Mouse (Mus musculus): ENCODE data around the gene Ccdc141. TPM values are rescaled to one million over a fixed set of nuclear protein-coding genes. Genes with fewer than 3 reads are reported as not detected.

The Ccdc141 gene
- polyA plus RNA-seq, 1 experiment from 2014 or later, result 15.9 TPM

- no peak overlapping the region for H3K4me3 ChIP-seq
- H3K27ac ChIP-seq, result no peak overlapping the region
- H3K27me3 ChIP-seq, result no peaks in the 10 kb centered on the region
- H3K4me2 ChIP-seq, result no peak overlapping the region
- H3K9me3 ChIP-seq, result no peaks in the 10 kb centered on the region
- 79% methylated on average over 5 of the region's 5 CpGs for WGBS
- no peak for ATAC-seq (ENCODE audit: insufficient number of reproducible peaks, low FRiP score, low TSS enrichment, low read depth)
- no peaks in the 10 kb centered on the region for H3K36me3 ChIP-seq
- H3K4me1 ChIP-seq, result no peaks in the 10 kb centered on the region
- H3K9ac ChIP-seq, result no peak overlapping the region
Measured at GRCm38 (mm10) chr2:76984384-76984783, 186.1 kb downstream of the Ccdc141 start.

GRCm38 (mm10) chr2:76983601-76984000, 186.8 kb downstream of the Ccdc141 start:
- ATAC-seq (ENCODE audit: insufficient number of reproducible peaks, low FRiP score, low TSS enrichment, low read depth), result no peak
- H3K4me2 ChIP-seq, result no peak overlapping the region
- no peaks in the 10 kb centered on the region for H3K36me3 ChIP-seq
- no peaks in the 10 kb centered on the region for H3K9me3 ChIP-seq
- H3K9ac ChIP-seq, result no peak overlapping the region
- 51% methylated on average over 5 of the region's 5 CpGs for WGBS
- H3K27me3 ChIP-seq, result no peaks in the 10 kb centered on the region
- no peak overlapping the region for H3K4me3 ChIP-seq
- no peak overlapping the region for H3K27ac ChIP-seq
- H3K4me1 ChIP-seq, result no peaks in the 10 kb centered on the region

DNA sequence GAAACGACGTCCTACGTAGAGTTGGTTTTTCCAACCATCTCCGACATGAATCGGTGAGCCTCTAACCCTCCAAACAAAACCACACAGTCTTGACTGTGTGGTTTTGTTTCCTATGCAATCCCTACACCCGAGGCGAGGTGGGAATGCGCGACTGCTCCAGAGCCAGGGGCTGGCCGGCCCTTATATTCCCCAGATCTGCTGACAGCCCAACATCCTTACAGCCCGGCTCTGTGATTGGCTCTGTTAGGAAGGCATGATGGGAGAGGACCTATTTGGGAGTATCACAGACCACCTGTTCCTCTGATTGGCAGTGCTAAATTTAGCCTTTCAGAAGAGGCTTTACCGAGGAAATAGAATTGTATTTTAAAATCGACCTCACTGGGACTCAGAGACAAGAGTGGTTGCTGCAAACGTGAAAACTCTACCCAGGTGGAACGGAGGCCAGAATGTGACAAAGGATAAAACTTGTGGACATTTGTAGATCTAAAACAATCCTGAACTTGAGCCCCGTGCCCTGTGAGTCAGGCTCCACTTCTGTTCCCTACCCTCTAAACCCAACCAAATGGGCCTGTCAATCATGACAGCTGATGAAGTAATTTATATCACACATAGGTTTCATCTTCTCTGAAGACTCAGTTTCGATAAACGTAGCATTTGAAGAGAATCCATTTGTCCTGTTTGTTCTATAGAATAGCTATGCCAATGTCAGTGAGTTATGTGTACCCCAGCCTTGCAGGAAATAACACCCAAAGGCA, 187.9 kb downstream of the Ccdc141 start, which contains the start of gene Ttn:
Gene Ttn (minus strand): TSS at position 157 of the 755 bp plus-strand sequence.
- H3K27ac ChIP-seq, result no peak within 1 kb of the TSS
- no peaks in the 10 kb centered on the region for H3K9me3 ChIP-seq
- H3K4me1 ChIP-seq, result no peaks in the 10 kb centered on the region
- no peak within 1 kb of the TSS for H3K9ac ChIP-seq
- 76% methylated on average over 18 of the region's 18 CpGs for WGBS
- no peaks in the 10 kb centered on the region for H3K36me3 ChIP-seq
- no peaks in the 10 kb centered on the region for H3K27me3 ChIP-seq
- ATAC-seq (ENCODE audit: insufficient number of reproducible peaks, low FRiP score, low TSS enrichment, low read depth), result 0 out of 2 replicates have a peak, but pooled peaks have one; percentile 63
- H3K4me3 ChIP-seq, result no peak within 1 kb of the TSS
- no peak within 1 kb of the TSS for H3K4me2 ChIP-seq

DNA sequence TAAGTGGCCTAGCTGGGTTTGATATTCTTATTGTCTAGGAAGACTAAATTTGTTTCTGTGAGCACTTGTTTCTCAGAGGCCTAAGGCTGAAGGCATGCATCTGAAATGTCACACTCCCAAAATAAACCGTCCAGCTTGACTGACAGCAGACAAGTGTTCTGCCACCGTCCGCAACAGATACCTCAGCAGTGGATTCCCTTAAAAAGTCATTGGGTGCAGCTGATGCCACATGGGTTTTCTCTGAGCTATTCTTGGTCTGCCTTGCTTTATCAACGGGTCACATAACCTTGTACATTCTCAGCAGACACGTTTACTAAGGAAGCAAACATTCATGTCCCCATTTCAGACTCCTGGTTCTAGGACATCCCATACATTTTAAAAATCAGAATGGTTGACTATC, 188.7 kb downstream of the Ccdc141 start:
- H3K36me3 ChIP-seq, result no peaks in the 10 kb centered on the region
- ATAC-seq (ENCODE audit: insufficient number of reproducible peaks, low FRiP score, low TSS enrichment, low read depth), result no peak
- WGBS, result 73% methylated on average over 5 of the region's 5 CpGs
- H3K4me1 ChIP-seq, result no peaks in the 10 kb centered on the region
- H3K4me2 ChIP-seq, result no peak overlapping the region
- H3K27me3 ChIP-seq, result no peaks in the 10 kb centered on the region
- no peak overlapping the region for H3K9ac ChIP-seq
- H3K4me3 ChIP-seq, result no peak overlapping the region
- no peak overlapping the region for H3K27ac ChIP-seq
- H3K9me3 ChIP-seq, result no peaks in the 10 kb centered on the region

- Histone ChIP-seq H3K9me3 (no peaks in the 10 kb centered on the region), H3K27me3 (no peaks in the 10 kb centered on the region), H3K4me2 (no peak overlapping the region), H3K27ac (no peak overlapping the region), H3K4me3 (0 out of 2 replicates have a peak overlapping the region, but pooled peaks have one; percentile 2), H3K4me1 (no peaks in the 10 kb centered on the region), H3K36me3 (no peaks in the 10 kb centered on the region), H3K9ac (no peak overlapping the region)
- WGBS, result 46% methylated on average over 9 of the region's 9 CpGs
- no peak for ATAC-seq (ENCODE audit: insufficient number of reproducible peaks, low FRiP score, low TSS enrichment, low read depth)
Measured at GRCm38 (mm10) chr2:76980146-76980545, 190.3 kb downstream of the Ccdc141 start.

- H3K4me1 ChIP-seq, result no peaks in the 10 kb centered on the region
- no peaks in the 10 kb centered on the region for H3K9me3 ChIP-seq
- H3K27ac ChIP-seq, result no peak overlapping the region
- no peaks in the 10 kb centered on the region for H3K27me3 ChIP-seq
- ATAC-seq (ENCODE audit: insufficient number of reproducible peaks, low FRiP score, low TSS enrichment, low read depth), result no peak
- no peak overlapping the region for H3K4me3 ChIP-seq
- H3K4me2 ChIP-seq, result no peak overlapping the region
- H3K9ac ChIP-seq, result no peak overlapping the region
- 63% methylated on average over 6 of the region's 6 CpGs for WGBS
- no peaks in the 10 kb centered on the region for H3K36me3 ChIP-seq
Measured at GRCm38 (mm10) chr2:76977650-76978049, 192.8 kb downstream of the Ccdc141 start.

DNA sequence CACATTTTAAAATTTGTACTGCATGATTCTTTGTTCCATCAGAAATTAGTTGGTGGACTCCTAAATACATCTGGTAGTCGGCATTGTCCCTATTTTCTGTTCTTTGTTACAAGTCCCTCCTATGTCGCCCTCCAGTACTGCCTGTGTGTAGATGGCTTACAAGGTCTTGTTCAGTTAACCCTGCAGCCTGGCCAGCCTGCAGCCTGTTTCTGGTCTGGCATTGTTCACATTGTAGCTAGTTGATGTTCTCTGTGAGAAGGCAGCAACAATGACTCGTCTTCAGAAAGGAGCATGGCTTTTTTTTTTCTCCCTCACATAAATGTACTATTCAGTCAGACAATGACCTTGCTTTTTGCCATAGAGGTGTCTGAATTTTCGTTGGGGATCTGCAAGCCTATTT, 198.4 kb downstream of the Ccdc141 start:
- H3K4me3 ChIP-seq, result no peak overlapping the region
- H3K4me2 ChIP-seq, result no peak overlapping the region
- ATAC-seq (ENCODE audit: insufficient number of reproducible peaks, low FRiP score, low TSS enrichment, low read depth), result no peak
- WGBS, result 71% methylated on average over 4 of the region's 4 CpGs
- no peak overlapping the region for H3K27ac ChIP-seq
- H3K9ac ChIP-seq, result no peak overlapping the region
- no peaks in the 10 kb centered on the region for H3K4me1 ChIP-seq
- H3K9me3 ChIP-seq, result no peaks in the 10 kb centered on the region
- H3K36me3 ChIP-seq, result no peaks in the 10 kb centered on the region
- H3K27me3 ChIP-seq, result no peaks in the 10 kb centered on the region

DNA sequence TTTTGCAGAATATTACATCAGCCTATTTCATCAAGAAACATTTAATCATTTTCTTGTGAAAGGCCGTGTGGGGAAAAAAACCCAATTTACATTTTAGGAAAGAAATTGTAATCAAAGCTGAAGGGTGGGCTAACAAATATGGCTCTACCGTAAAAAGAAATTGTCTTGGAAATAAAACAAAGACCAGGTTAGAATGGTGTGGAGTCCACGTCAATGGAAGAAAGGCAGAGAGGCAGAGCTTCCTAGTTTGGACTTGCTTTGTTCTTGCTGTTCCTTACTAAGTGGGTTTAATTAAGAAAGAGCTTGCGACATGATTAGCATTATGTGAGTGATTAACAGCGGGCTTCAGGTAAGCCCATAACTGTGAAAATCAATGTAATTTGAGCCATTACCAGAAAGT, 199.4 kb downstream of the Ccdc141 start:
- Histone ChIP-seq H3K36me3 (no peaks in the 10 kb centered on the region), H3K9ac (no peak overlapping the region), H3K4me1 (no peaks in the 10 kb centered on the region), H3K9me3 (no peaks in the 10 kb centered on the region), H3K4me2 (no peak overlapping the region), H3K27me3 (no peaks in the 10 kb centered on the region), H3K27ac (no peak overlapping the region), H3K4me3 (no peak overlapping the region)
- no peak for ATAC-seq (ENCODE audit: insufficient number of reproducible peaks, low FRiP score, low TSS enrichment, low read depth)
- WGBS, result 55% methylated on average over 5 of the region's 5 CpGs

GRCm38 (mm10) chr2:76970669-76971068, 199.8 kb downstream of the Ccdc141 start:
- no peak overlapping the region for H3K4me2 ChIP-seq
- no peak for ATAC-seq (ENCODE audit: insufficient number of reproducible peaks, low FRiP score, low TSS enrichment, low read depth)
- H3K9ac ChIP-seq, result no peak overlapping the region
- no peaks in the 10 kb centered on the region for H3K36me3 ChIP-seq
- WGBS, result 24% methylated on average over 4 of the region's 4 CpGs
- no peaks in the 10 kb centered on the region for H3K27me3 ChIP-seq
- no peak overlapping the region for H3K27ac ChIP-seq
- no peaks in the 10 kb centered on the region for H3K9me3 ChIP-seq
- no peaks in the 10 kb centered on the region for H3K4me1 ChIP-seq
- no peak overlapping the region for H3K4me3 ChIP-seq

- 66% methylated on average over 6 of the region's 6 CpGs for WGBS
- no peak for ATAC-seq (ENCODE audit: insufficient number of reproducible peaks, low FRiP score, low TSS enrichment, low read depth)
Measured at GRCm38 (mm10) chr2:76970204-76970603, 200.2 kb downstream of the Ccdc141 start.

DNA sequence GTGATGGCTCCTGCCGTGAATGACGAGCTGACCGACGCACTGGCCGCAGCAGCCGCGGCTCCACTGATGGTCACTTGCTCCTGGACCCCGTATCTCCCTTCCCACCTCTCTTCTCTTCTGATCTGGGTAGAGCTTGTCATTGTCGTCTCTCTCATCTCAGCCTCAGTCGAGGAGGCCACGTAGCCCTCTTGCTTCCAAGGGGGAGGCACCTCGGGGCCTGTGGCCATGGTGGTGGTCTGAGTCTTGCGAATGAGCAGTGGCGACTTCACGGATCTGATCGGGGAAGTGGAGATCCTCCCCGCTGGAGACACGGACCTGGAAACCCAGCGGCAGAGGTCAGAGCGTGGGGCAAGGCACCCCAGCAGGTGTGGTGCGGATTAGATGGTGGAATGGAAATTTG, 200.8 kb downstream of the Ccdc141 start:
- Histone ChIP-seq H3K4me3 (no peak overlapping the region), H3K9ac (no peak overlapping the region), H3K27ac (no peak overlapping the region), H3K4me2 (no peak overlapping the region), H3K36me3 (no peaks in the 10 kb centered on the region), H3K27me3 (no peaks in the 10 kb centered on the region), H3K4me1 (no peaks in the 10 kb centered on the region), H3K9me3 (no peaks in the 10 kb centered on the region)
- no peak for ATAC-seq (ENCODE audit: insufficient number of reproducible peaks, low FRiP score, low TSS enrichment, low read depth)
- 79% methylated on average over 21 of the region's 21 CpGs for WGBS

More at GRCm38 (mm10) chr2:76970204-76970603, 200.2 kb downstream of the Ccdc141 start:
- no peak overlapping the region for H3K4me2 ChIP-seq
- no peak overlapping the region for H3K9ac ChIP-seq
- no peak overlapping the region for H3K27ac ChIP-seq
- no peaks in the 10 kb centered on the region for H3K9me3 ChIP-seq
- H3K4me1 ChIP-seq, result no peaks in the 10 kb centered on the region
- H3K4me3 ChIP-seq, result no peak overlapping the region
- no peaks in the 10 kb centered on the region for H3K36me3 ChIP-seq
- H3K27me3 ChIP-seq, result no peaks in the 10 kb centered on the region

DNA sequence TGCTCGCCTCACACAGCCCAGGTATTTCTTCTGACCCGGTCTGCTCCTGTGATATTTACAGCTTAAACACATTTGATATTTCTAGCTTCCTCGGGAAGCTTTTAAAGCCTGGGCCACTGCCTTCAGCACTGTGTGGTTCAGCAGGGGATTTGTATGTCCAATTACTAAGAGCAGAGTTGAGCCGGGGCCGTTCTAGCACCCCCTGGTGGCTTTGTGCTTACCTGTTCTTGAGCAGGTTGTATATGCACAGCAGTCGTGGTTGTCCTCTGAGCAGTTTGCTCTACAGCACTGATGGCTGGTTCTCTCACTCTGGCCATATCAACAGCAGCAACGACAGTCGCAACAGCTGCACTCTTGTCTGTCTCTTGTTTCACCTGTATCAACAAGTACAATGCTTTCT, 201.5 kb downstream of the Ccdc141 start:
- ATAC-seq (ENCODE audit: insufficient number of reproducible peaks, low FRiP score, low TSS enrichment, low read depth), result no peak
- Histone ChIP-seq H3K4me2 (no peak overlapping the region), H3K4me3 (no peak overlapping the region), H3K27ac (no peak overlapping the region), H3K4me1 (no peaks in the 10 kb centered on the region), H3K36me3 (no peaks in the 10 kb centered on the region), H3K9ac (no peak overlapping the region), H3K9me3 (no peaks in the 10 kb centered on the region), H3K27me3 (no peaks in the 10 kb centered on the region)
- WGBS, result 24% methylated on average over 8 of the region's 8 CpGs

Measured in limb, embryonic 15.5 days (tissue).